Mouse (Mus musculus): ENCODE measurements around the gene Rpa1.
"Not testable (repeated sequence)": the region's sequence is repeated elsewhere in the genome, so short reads cannot be mapped to it uniquely, and the experiment has no call there.

The Rpa1 gene

GRCm38 (mm10) chr11:75286868-75287267 lies 61.3 kb downstream of the Rpa1 start:
- no peak for DNase-seq (ENCODE audit: low read depth, low spot score)

DNA sequence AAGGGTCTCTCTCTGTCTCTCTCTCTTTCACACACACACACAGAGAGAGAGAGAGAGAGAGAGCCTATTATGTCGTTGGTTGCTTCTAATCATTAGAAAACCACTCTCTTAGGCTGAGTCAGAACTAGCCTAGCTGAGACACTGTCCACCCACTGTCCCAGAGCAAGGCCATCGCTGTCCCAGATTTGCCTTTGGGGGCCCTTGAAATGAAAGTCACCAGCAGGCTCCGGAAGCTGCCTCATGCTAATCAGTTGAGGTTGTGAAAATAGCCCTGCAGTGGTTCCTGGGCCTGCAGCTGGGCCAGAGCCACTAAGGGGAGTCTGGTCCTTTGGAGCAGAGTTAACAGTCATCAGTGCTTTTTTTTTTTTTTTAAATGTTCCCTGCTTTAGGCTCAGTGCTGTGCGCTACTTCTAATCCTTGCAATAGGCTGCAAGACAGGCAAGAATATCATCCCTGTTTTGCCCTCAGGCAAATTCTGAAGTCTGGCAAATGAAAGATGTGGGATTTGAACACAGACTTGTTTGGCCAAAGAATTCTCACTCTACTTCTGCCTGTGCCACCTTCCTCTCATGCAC lies 62.1 kb downstream of the Rpa1 start:
- DNase-seq (ENCODE audit: low read depth, low spot score): no peak

GRCm38 (mm10) chr11:75283784-75284183 lies 64.3 kb downstream of the Rpa1 start:
- DNase-seq (ENCODE audit: low read depth, low spot score): not testable (repeated sequence)

DNA sequence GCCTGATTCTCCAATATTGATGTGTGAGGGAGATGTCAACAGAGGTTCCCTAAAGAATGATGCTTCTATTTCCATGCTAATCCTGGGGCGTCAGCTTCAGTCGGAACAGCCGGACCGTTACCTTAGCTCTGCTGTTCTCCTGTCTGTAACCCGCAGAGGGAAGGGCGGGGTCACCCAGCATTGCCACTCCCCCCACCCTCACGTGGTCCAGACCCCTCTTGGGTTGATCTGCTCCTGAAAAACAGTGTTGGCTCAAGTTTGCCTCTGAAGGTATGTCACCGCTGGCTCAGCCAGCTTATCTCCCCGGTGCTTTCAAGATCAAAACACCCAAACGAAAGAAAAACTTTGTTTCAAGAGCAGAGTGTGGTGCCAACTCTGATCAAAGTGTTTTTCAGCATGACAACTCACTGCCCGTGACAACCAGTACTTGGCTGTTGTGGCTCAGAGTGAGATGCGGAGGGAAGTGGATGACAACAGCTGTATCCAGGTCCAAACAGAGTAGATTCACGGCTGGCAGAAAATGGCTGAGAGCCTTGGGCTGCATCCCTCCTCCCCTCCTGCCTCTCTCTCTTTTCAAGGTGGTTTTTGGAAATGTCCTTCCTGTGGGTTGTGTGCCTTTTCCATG lies 65.5 kb downstream of the Rpa1 start:
- DNase-seq (ENCODE audit: low read depth, low spot score): no peak

DNA sequence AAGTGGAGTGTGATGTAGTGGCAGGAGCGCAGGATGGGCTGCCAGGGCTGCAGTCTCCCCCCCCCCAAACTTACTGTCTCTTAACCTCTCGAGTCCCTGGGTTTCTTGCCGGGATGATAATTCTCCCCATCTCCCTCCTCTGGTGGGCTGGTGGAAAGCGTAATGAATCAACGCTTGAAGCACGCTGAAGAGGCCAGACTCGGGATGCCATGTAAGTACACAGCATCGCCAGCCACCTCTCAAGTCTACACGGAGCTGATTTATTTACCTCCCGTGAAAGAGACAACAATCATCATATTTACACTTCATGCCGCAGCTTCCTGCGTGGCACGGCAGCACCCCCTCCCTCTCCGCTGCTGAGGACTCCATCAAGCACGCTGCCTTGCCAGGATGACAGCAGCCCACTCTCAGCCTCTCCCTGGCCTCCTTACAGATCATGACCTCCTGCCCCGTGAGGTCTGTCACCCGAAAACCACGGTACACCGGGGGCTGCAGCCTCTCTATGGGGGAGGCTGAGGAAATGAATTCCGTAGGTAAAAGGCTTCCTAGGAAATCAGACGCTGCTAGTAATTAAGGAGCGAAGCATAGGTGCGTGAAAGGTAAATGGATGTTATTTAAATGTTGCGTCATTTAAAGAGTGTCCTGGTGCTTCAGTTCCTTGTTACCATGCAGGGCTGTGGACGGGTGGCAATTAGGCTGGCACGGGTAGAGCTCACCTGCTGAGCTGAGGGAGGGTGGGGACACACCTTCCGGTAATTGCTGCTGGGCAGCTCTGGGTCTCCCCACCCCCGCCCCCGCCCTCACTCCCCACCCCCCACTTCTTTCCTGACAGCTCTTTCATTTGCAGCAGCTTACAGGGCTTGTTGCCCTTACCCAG lies 66.5 kb downstream of the Rpa1 start:
- DNase-seq (ENCODE audit: low read depth, low spot score): no peak

DNA sequence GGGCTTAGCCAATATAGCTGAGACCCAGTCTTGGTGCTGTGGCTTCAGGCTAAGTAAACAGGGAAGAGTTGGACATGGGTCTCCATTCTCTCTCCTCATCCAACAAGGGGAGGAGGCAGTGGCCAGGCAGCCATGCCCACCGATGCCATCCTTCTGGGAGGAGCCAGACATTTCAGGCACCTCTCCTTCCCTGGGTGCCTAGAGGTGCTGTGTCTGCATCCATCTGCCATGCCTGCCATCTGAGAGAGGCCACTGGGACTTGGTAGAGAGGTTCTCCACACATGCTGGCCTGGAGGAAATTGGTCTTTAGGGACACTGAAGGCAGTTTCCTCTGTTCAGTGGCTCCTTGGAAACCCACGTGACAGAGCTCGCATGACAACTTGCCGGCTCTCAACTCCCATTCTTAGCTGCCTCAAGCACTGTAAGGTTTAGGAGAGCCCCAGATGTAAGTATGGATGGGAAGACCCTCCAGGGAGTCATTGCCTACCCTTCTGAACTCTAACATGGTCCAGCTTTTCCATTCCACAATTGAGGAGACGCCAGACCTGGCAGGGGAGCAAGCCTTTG lies 67.6 kb downstream of the Rpa1 start:
- DNase-seq (ENCODE audit: low read depth, low spot score): no peak

- DNase-seq (ENCODE audit: low read depth, low spot score): no peak
These were observed 68.1 kb downstream of the Rpa1 start for GRCm38 (mm10) chr11:75280066-75280410.

DNA sequence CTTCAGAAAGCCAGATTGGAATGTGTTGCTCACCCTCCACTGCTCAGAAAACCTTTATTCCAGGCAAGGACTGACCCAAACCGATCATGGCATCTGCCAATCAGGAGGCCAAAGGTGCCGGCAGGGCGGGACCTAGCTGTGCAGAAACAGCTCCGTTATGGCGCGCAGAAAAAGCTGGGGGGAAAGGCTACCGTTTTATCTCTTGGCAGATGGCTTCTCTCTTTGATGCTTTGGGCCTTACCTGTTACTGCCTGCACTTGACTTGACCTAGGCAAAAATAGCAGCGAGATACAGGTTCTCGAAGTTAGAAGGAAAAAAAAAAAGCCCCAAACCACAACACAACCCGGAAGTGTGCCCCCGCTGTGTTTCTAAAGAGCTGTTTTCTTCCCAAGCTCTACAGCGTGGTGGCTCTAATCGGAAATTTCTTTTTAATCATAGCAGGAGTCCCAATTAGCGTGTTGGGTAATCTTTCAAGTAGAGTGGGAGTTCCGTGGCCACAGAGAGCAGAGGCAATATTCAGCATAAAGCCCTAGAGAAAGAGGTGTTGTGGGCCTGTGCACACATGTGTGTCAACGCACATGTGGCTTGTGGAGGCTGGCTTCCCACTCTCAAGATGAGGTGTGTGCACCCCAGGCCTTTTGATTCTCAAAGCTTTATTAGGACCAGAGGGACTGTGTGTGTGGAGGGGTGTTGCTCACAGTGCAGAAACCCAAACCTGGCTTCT lies 68.6 kb downstream of the Rpa1 start:
- no peak for DNase-seq (ENCODE audit: low read depth, low spot score)

DNA sequence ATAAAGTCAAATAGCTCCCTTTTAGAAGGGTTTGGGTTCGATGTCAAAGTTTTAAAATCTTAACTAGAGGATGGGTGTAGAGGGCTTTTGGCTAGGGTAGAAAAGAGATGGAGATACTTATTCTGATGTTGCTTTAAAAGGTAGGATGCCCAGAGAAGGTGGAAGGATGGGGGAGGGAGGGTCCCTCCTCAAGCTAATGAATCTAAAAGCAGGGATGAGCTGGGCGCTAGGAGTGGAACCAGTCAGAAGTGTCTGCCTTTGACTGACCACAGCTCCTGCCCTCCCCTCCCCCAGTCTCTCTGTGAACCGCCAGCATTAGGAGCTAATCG lies 69.1 kb downstream of the Rpa1 start:
- no peak for DNase-seq (ENCODE audit: low read depth, low spot score)

DNA sequence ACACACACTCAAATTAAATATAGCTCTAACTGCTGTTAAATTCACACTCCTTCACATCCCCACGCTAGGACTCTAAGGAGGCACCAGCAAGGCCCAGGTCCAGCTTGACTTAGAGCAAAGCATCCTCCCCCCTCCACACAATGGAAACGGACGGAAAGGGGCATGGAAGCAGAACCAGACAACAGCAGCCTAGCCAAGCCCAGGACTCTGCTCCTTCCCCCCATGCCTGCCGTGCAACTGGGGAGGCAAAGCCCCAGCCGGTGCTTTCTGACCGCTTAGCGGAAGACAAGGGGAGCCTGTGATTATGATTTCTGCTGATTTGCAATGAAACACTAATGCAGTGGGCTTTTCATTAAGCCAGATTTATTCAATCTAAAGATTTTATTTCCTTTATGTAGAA lies 70.0 kb downstream of the Rpa1 start:
- DNase-seq (ENCODE audit: low read depth, low spot score): no peak

- DNase-seq (ENCODE audit: low read depth, low spot score): no peak
These were observed 73.1 kb downstream of the Rpa1 start for GRCm38 (mm10) chr11:75275035-75275434.

DNA sequence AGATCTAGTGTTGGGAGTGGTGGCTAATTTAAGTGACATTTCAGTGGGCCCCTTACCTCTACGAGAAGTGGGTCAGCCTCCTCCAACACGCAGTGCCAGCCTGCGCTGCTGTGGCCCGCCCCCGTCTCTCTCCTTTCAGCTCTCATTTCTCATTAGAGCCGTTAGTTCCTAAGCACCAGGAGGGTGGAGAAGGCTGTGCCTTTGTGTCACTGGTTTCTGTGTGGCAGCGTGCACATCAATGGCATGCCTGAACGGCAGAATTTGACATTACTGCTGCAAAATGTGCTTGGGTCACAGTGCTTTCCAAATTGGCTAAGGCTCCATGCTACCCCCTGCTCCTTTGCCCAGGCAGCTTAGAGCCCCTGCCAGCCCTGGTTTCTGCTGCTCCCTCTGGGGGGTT lies 74.7 kb downstream of the Rpa1 start:
- DNase-seq (ENCODE audit: low read depth, low spot score): no peak

DNA sequence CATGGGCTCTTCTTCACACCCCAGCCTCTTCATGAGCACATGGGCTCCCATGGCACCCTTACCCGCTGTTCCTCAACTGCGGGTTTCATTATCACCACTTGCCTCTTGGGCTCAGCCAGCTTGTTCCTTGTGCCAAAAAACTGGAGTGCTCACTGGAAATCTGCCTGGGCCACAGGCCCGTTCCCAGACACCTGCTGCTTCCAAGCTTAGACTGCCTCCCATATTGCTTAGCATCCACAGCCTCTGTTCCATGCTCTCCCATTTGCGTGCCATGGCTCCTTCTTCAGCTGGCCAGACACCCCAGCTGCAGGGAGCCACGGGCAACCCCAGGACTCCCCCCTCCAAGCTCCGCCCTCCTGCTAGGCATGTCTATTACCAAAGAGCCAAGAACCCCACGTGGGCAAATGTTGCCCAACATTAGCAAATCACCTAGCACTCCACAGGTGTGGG lies 77.1 kb downstream of the Rpa1 start:
- DNase-seq (ENCODE audit: low read depth, low spot score): no peak

GRCm38 (mm10) chr11:75270276-75270984 lies 77.7 kb downstream of the Rpa1 start:
- DNase-seq (ENCODE audit: low read depth, low spot score): peak; percentile 17

GRCm38 (mm10) chr11:75269213-75269612 lies 78.9 kb downstream of the Rpa1 start:
- no peak for DNase-seq (ENCODE audit: low read depth, low spot score)

- no peak for DNase-seq (ENCODE audit: low read depth, low spot score)
These were observed 79.6 kb downstream of the Rpa1 start for GRCm38 (mm10) chr11:75268492-75268891.

- DNase-seq (ENCODE audit: low read depth, low spot score): no peak
These were observed 80.3 kb downstream of the Rpa1 start for GRCm38 (mm10) chr11:75267826-75268281.

DNA sequence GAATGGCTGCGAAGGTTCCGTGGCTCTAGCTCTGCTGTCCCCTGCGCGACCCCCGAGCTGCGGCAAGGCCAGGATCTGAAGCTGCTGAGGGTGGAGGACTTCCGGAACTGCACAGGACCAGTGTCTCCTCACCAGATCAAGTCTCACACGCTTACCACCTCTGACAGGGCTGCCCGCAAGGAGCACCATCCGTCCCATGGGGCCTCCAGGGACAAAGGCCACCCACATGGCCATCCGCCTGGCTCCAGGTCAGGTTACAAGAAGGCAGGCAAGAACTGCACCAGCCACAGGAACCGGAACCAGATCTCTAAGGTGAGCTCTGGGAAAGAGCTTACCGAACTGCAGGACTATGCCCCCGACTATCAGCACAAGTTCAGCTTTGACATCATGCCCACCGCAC lies 82.6 kb downstream of the Rpa1 start:
- no peak for DNase-seq (ENCODE audit: low read depth, low spot score)

DNA sequence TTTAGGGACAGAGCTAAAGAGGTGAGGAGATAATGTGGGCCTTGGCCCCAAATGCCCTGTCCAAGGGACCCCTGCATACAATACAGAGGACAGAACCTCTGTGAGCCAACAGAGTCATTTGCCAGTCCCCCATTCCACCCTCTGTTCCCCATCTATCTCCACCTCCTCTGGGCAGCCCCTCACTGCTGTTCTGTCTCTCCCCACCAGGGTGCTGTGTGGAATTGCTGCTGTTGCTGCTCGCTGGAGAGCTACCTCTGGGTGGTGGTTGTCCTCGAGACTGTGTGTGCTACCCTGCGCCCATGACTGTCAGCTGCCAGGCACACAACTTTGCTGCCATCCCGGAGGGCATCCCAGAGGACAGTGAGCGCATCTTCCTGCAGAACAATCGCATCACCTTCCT lies 83.6 kb downstream of the Rpa1 start:
- no peak for DNase-seq (ENCODE audit: low read depth, low spot score)

DNA sequence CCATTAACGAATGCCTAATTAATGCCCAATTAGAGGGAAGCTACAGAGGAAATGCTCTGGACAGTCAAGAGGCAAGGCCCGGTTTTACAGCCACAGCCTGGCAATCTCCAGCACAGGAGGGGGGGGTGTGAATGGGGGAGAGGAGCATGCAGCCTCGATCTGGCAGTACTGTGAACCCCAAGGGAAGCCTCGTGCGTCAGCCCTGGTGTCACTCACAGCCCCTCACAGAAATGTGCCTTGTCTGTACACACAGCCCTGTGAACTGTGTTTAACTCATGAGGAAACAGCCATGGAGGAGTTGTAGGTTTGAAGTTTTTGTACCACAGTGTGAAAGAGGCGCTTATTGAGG lies 84.2 kb downstream of the Rpa1 start:
- DNase-seq (ENCODE audit: low read depth, low spot score): no peak

DNA sequence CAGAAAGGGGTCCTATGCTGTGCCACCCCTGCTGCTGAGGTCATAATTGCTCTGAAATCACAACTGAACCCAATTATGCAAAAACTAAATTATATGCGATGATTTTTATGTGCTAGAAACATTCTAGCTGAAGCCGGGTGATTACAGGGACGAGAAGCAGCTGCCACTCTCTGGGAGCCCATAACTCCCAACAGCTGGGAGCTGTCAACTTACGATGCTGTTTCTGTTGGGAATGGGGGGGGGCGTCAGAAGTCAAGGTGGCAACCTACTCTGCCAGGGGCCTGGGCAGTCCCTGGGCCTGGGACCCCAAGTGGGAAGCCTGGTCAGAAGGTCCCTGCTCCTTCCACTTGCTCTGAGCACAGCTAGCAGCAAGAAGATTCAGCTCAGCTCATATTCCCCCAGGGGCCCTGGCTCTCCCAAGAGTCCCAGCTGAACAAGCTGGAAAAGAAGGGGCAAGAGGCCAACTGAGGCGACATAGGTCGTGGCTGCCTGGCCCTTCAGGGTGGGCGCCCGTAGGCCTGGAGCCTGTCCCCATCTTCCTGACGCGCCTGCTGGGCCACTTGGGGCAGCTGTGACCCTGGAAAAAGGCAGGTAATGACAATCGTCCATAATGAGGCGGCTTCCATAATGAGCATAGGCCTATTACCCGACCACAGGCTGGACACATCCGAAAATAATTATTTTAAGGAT lies 84.7 kb downstream of the Rpa1 start:
- no peak for DNase-seq (ENCODE audit: low read depth, low spot score)

All from c-Kit-negative CD71-positive TER-119-positive erythroid progenitor cells, embryonic 14.5 days (primary cell).